Mouse (Mus musculus) liver, adult 2 months (tissue): ENCODE measurements at regions not wholly inside any gene's neighbourhood (a gene's known extent, or its start where the extent isn't known, plus 50 kb on each side); places are given as distances from the start of the nearest gene placed in this dataset.

ENCODE experiments used
- DNase-seq: peaks from one replicate; pipeline ENCODE4 v3.0.0-alpha.2; 2011; ENCODE audit warnings: low read depth, low spot score; ENCODE audit errors: extremely low read depth
- H3K27ac ChIP-seq: fragments of 200-500 bp; replicated peaks from 2 replicates; pipeline ENCODE4 v1.5.1; 2012; ENCODE audit warnings: low read depth, mild to moderate bottlenecking, control low read depth, inconsistent platforms, low read length; ENCODE audit not compliant: insufficient read depth
- H3K27me3 ChIP-seq: fragments of 200-500 bp; 2 replicates; pipeline ENCODE4 v1.6.1; 2012; ENCODE audit warnings: mild to moderate bottlenecking, moderate library complexity, low read length, inconsistent platforms; ENCODE audit not compliant: control insufficient read depth, insufficient read depth
- H3K36me3 ChIP-seq: fragments of 200-500 bp; 2 replicates; pipeline ENCODE4 v1.6.1; 2012; ENCODE audit warnings: low read length, inconsistent platforms; ENCODE audit not compliant: control insufficient read depth, insufficient read depth
- H3K4me1 ChIP-seq: fragments of 200-500 bp; 2 replicates; pipeline ENCODE4 v1.6.1; 2011; ENCODE audit warnings: low read length; ENCODE audit not compliant: control insufficient read depth, insufficient read depth
- H3K4me3 ChIP-seq: fragments of 200-500 bp; 2 replicates; pipeline ENCODE4 v1.5.1; 2011; ENCODE audit warnings: low read depth, mild to moderate bottlenecking, control low read depth, low read length, moderate library complexity; ENCODE audit not compliant: insufficient read depth
- H3K79me2 ChIP-seq: fragments of 200-500 bp; 2 replicates; pipeline ENCODE4 v1.6.1; 2012; ENCODE audit warnings: inconsistent platforms, mild to moderate bottlenecking, low read length, moderate library complexity; ENCODE audit not compliant: control insufficient read depth, insufficient read depth
- H3K9ac ChIP-seq: fragments of 200-500 bp; 2 replicates; pipeline ENCODE4 v1.6.1; 2012; ENCODE audit warnings: low read depth, mild to moderate bottlenecking, control low read depth, inconsistent platforms, low read length
- CTCF ChIP-seq: fragments of 200-500 bp; IDR thresholded peaks from 2 replicates; pipeline ENCODE4 v1.5.1; 2011; ENCODE audit warnings: low read depth, low read length, control low read depth
- POLR2A ChIP-seq: fragments of 200-500 bp; IDR thresholded peaks from 2 replicates; pipeline ENCODE4 v1.6.1; 2011; ENCODE audit warnings: low read length, control low read depth; ENCODE audit not compliant: insufficient read depth; ENCODE audit errors: extremely low read depth
- WGBS: fragments of 180-500 bp; shearing (Covaris S2); methylation state at CpG from one replicate; pipeline ENCODE4 v1.1.7; 2018; 5-methylcytosine and 5-hydroxymethylcytosine counted together

GRCm38 (mm10) chr12:85527011-85527410 is 53.3 kb downstream of the Fos start:
- TF ChIP-seq POLR2A (no peak), CTCF (no peak)
- H3K4me3 ChIP-seq, result no peak overlapping the region

GRCm38 (mm10) chr12:85531638-85532037 is 57.9 kb downstream of the Fos start:
- DNase-seq, result no peak
- Histone ChIP-seq H3K79me2 (no peaks in the 10 kb centered on the region), H3K4me1 (peaks cover 3% of the 10 kb centered on the region; the same call in 1 of the 2 replicates), H3K4me3 (no peak overlapping the region), H3K9ac (no peak overlapping the region), H3K27ac (no peak overlapping the region), H3K27me3 (no peaks in the 10 kb centered on the region), H3K36me3 (no peaks in the 10 kb centered on the region)
- WGBS, result 96% methylated on average over 1 of the region's 1 CpGs
- TF ChIP-seq POLR2A (no peak), CTCF (no peak)

More at GRCm38 (mm10) chr12:85527011-85527410, 53.3 kb downstream of the Fos start:
- no peak for DNase-seq
- H3K79me2 ChIP-seq, result no peaks in the 10 kb centered on the region
- no peaks in the 10 kb centered on the region for H3K27me3 ChIP-seq
- H3K4me1 ChIP-seq, result peaks cover 4% of the 10 kb centered on the region
- WGBS, result 87% methylated on average over 9 of the region's 9 CpGs
- no peak overlapping the region for H3K9ac ChIP-seq
- no peak overlapping the region for H3K27ac ChIP-seq
- no peaks in the 10 kb centered on the region for H3K36me3 ChIP-seq

GRCm38 (mm10) chr12:85532221-85532612 is 58.5 kb downstream of the Fos start:
- H3K9ac ChIP-seq, result no peak overlapping the region

GRCm38 (mm10) chr12:85532613-85533460 is 59.1 kb downstream of the Fos start:
- Histone ChIP-seq H3K79me2 (no peaks in the 10 kb centered on the region), H3K27ac (peak overlapping the region; percentile 62), H3K4me3 (no peak overlapping the region), H3K4me1 (peaks cover 3% of the 10 kb centered on the region; the same call in 1 of the 2 replicates), H3K9ac (no peak overlapping the region), H3K27me3 (no peaks in the 10 kb centered on the region), H3K36me3 (no peaks in the 10 kb centered on the region)
- 68% methylated on average over 14 of the region's 14 CpGs for WGBS
- TF ChIP-seq CTCF, result no peak
- TF ChIP-seq POLR2A, result no peak
- DNase-seq, result peak; percentile 74

More at GRCm38 (mm10) chr12:85532221-85532612, 58.5 kb downstream of the Fos start:
- TF ChIP-seq POLR2A (no peak), CTCF (no peak)
- no peak for DNase-seq
- Histone ChIP-seq H3K36me3 (no peaks in the 10 kb centered on the region), H3K4me1 (peaks cover 3% of the 10 kb centered on the region; the same call in 1 of the 2 replicates), H3K27me3 (no peaks in the 10 kb centered on the region), H3K79me2 (no peaks in the 10 kb centered on the region), H3K4me3 (no peak overlapping the region), H3K27ac (peak overlapping the region; percentile 57)
- WGBS, result 55% methylated on average over 3 of the region's 3 CpGs

GRCm38 (mm10) chr12:85533603-85534002 is 59.9 kb downstream of the Fos start:
- no peaks in the 10 kb centered on the region for H3K27me3 ChIP-seq
- H3K79me2 ChIP-seq, result no peaks in the 10 kb centered on the region
- no peak overlapping the region for H3K9ac ChIP-seq
- TF ChIP-seq CTCF, result no peak
- TF ChIP-seq POLR2A, result no peak
- DNase-seq, result no peak
- no peaks in the 10 kb centered on the region for H3K36me3 ChIP-seq
- H3K27ac ChIP-seq, result 0 out of 2 replicates have a peak overlapping the region, but pooled peaks have one; percentile 4
- H3K4me1 ChIP-seq, result peaks cover 3% of the 10 kb centered on the region; the same call in 1 of the 2 replicates
- H3K4me3 ChIP-seq, result no peak overlapping the region
- WGBS, result 68% methylated on average over 3 of the region's 3 CpGs

- no peak overlapping the region for H3K9ac ChIP-seq
- H3K4me3 ChIP-seq, result no peak overlapping the region
- no peaks in the 10 kb centered on the region for H3K27me3 ChIP-seq
- no peak overlapping the region for H3K27ac ChIP-seq
- no peaks in the 10 kb centered on the region for H3K79me2 ChIP-seq
- TF ChIP-seq CTCF, result no peak
- no peak for TF ChIP-seq POLR2A
- H3K36me3 ChIP-seq, result no peaks in the 10 kb centered on the region
- WGBS, result 47% methylated on average over 7 of the region's 7 CpGs
- no peak for DNase-seq
- H3K4me1 ChIP-seq, result peaks cover 3% of the 10 kb centered on the region; the same call in 1 of the 2 replicates
Measured at GRCm38 (mm10) chr12:85539423-85539822, 59.4 kb upstream of the Jdp2 start.
